Mouse (Mus musculus): ENCODE data around the gene Ctnnd2. TPM values are rescaled to one million over a fixed set of nuclear protein-coding genes. Genes with fewer than 3 reads are reported as not detected.

Gene Ctnnd2
- polyA plus RNA-seq, 1 experiment = 87.7 TPM

DNA sequence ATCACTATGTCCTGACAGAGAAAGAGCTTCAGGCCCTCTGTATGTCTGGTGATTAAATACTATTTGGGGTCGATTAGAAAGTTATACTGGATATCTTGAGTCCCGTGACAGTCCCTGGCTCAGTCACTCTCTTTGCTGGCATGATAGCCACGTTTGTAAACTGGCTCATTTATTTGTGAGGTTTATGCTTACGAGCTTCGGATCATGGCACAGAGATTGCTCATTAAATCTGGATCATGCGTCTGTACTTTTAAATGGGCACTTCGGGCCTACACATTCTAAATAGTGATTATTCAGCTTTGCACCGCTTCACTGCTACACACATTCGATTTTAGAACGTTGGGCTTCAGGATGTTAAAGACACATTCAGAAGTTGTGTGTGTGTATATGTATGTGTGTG, 96.4 kb downstream of the Ctnnd2 start:
- Histone ChIP-seq H3K4me3 (replicated peaks; ENCODE audit: insufficient read depth, low read depth, low read length) (no peak overlapping the region), H3K27me3 (ENCODE audit: control insufficient read depth, insufficient read depth, low read length) (no peaks in the 10 kb centered on the region), H3K27ac (ENCODE audit: insufficient read depth, low read length) (no peak overlapping the region), H3K4me1 (ENCODE audit: control insufficient read depth, insufficient read depth, low read length) (peaks cover 5% of the 10 kb centered on the region; the same call in 1 of the 2 replicates)
- 80% methylated on average over 10 of the region's 10 CpGs for WGBS
- TF ChIP-seq CTCF (IDR thresholded peaks at IDR 0.05; ENCODE audit: borderline replicate concordance, insufficient read depth, low read depth, low read length) = no peak
- no peak for TF ChIP-seq POLR2A (IDR thresholded peaks at IDR 0.05; ENCODE audit: borderline replicate concordance, insufficient read depth, low read length)
- DNase-seq = no peak

- H3K27me3 ChIP-seq (ENCODE audit: control insufficient read depth, insufficient read depth, low read length) = no peaks in the 10 kb centered on the region
- H3K4me1 ChIP-seq (ENCODE audit: control insufficient read depth, insufficient read depth, low read length) = peaks cover 10% of the 10 kb centered on the region; the same call in 1 of the 2 replicates
- WGBS = 24% methylated on average over 8 of the region's 8 CpGs
- H3K4me3 ChIP-seq (replicated peaks; ENCODE audit: insufficient read depth, low read depth, low read length) = no peak overlapping the region
- H3K27ac ChIP-seq (ENCODE audit: insufficient read depth, low read length) = no peak overlapping the region
- DNase-seq = peak in 1 of 2 experiments; percentile 21
- no peak for TF ChIP-seq CTCF (IDR thresholded peaks at IDR 0.05; ENCODE audit: borderline replicate concordance, insufficient read depth, low read depth, low read length)
Measured at GRCm38 (mm10) chr15:30271141-30271572, 98.8 kb downstream of the Ctnnd2 start.

DNA sequence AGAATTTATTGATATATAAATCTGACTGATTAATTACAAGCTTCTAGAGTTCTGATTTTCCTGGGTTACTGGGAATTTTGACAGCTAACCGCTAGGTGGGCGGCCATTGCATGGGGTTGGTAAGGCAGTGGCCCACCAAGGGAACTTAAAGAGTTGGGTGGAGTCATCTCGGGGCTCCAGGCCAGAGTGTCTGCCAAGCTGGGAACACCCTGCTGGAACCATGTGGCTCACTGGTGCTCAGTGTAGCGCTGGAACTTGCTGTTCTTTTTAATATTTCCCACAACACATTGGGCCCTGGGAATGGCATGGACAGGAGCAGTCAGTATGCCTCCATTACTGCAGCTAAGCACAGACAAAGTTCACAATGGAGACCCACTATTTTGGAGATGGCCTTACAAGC, 99.9 kb downstream of the Ctnnd2 start:
- DNase-seq = peak in 1 of 2 experiments; percentile 43
- WGBS = 56% methylated on average over 4 of the region's 4 CpGs
- TF ChIP-seq POLR2A (IDR thresholded peaks at IDR 0.05; ENCODE audit: borderline replicate concordance, insufficient read depth, low read length) (no peak), CTCF (IDR thresholded peaks at IDR 0.05; ENCODE audit: borderline replicate concordance, insufficient read depth, low read depth, low read length) (no peak)
- no peak overlapping the region for H3K27ac ChIP-seq (ENCODE audit: insufficient read depth, low read length)
- peaks cover 10% of the 10 kb centered on the region; the same call in 1 of the 2 replicates for H3K4me1 ChIP-seq (ENCODE audit: control insufficient read depth, insufficient read depth, low read length)
- H3K27me3 ChIP-seq (ENCODE audit: control insufficient read depth, insufficient read depth, low read length) = no peaks in the 10 kb centered on the region
- no peak overlapping the region for H3K4me3 ChIP-seq (replicated peaks; ENCODE audit: insufficient read depth, low read depth, low read length)

- no peaks in the 10 kb centered on the region for H3K27me3 ChIP-seq (ENCODE audit: control insufficient read depth, insufficient read depth, low read length)
- H3K4me1 ChIP-seq (ENCODE audit: control insufficient read depth, insufficient read depth, low read length) = peaks cover 8% of the 10 kb centered on the region; the same call in 1 of the 2 replicates
- no peak overlapping the region for H3K4me3 ChIP-seq (replicated peaks; ENCODE audit: insufficient read depth, low read depth, low read length)
- TF ChIP-seq POLR2A (IDR thresholded peaks at IDR 0.05; ENCODE audit: borderline replicate concordance, insufficient read depth, low read length) (no peak), CTCF (IDR thresholded peaks at IDR 0.05; ENCODE audit: borderline replicate concordance, insufficient read depth, low read depth, low read length) (no peak)
- WGBS = 34% methylated on average over 5 of the region's 5 CpGs
- no peak for DNase-seq
- H3K27ac ChIP-seq (ENCODE audit: insufficient read depth, low read length) = no peak overlapping the region
Measured at GRCm38 (mm10) chr15:30275721-30276120, 103.3 kb downstream of the Ctnnd2 start.

GRCm38 (mm10) chr15:30276691-30277090, 104.3 kb downstream of the Ctnnd2 start:
- TF ChIP-seq POLR2A (IDR thresholded peaks at IDR 0.05; ENCODE audit: borderline replicate concordance, insufficient read depth, low read length) = no peak
- TF ChIP-seq CTCF (IDR thresholded peaks at IDR 0.05; ENCODE audit: borderline replicate concordance, insufficient read depth, low read depth, low read length) = no peak
- no peak overlapping the region for H3K27ac ChIP-seq (ENCODE audit: insufficient read depth, low read length)
- WGBS = 42% methylated on average over 4 of the region's 4 CpGs
- DNase-seq = peak in 1 of 2 experiments; percentile 67
- no peak overlapping the region for H3K4me3 ChIP-seq (replicated peaks; ENCODE audit: insufficient read depth, low read depth, low read length)
- peaks cover 5% of the 10 kb centered on the region; the same call in 1 of the 2 replicates for H3K4me1 ChIP-seq (ENCODE audit: control insufficient read depth, insufficient read depth, low read length)
- H3K27me3 ChIP-seq (ENCODE audit: control insufficient read depth, insufficient read depth, low read length) = no peaks in the 10 kb centered on the region

DNA sequence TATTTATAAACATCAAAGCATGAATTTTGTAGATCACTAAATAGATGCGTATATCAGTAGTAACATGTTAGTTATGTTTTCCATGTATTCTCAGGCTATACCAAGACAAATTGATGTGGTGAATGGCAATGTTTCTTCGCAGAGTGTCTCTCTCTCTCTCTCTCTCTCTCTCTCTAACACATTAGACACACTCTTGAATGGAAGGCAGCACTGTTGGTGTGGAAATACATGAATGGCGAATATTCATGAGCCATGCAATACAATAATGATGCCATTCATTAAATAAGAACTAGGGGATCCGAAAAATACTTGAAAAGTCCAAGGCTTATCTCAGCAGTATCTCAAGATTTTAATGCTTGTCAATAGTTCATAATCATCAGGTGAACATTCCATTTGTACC, 106.2 kb downstream of the Ctnnd2 start:
- Histone ChIP-seq H3K4me1 (ENCODE audit: control insufficient read depth, insufficient read depth, low read length) (peaks cover 5% of the 10 kb centered on the region; the same call in 1 of the 2 replicates), H3K4me3 (replicated peaks; ENCODE audit: insufficient read depth, low read depth, low read length) (no peak overlapping the region), H3K27me3 (ENCODE audit: control insufficient read depth, insufficient read depth, low read length) (no peaks in the 10 kb centered on the region), H3K27ac (ENCODE audit: insufficient read depth, low read length) (no peak overlapping the region)
- TF ChIP-seq POLR2A (IDR thresholded peaks at IDR 0.05; ENCODE audit: borderline replicate concordance, insufficient read depth, low read length) (no peak), CTCF (IDR thresholded peaks at IDR 0.05; ENCODE audit: borderline replicate concordance, insufficient read depth, low read depth, low read length) (no peak)
- 70% methylated on average over 4 of the region's 4 CpGs for WGBS
- DNase-seq = no peak

DNA sequence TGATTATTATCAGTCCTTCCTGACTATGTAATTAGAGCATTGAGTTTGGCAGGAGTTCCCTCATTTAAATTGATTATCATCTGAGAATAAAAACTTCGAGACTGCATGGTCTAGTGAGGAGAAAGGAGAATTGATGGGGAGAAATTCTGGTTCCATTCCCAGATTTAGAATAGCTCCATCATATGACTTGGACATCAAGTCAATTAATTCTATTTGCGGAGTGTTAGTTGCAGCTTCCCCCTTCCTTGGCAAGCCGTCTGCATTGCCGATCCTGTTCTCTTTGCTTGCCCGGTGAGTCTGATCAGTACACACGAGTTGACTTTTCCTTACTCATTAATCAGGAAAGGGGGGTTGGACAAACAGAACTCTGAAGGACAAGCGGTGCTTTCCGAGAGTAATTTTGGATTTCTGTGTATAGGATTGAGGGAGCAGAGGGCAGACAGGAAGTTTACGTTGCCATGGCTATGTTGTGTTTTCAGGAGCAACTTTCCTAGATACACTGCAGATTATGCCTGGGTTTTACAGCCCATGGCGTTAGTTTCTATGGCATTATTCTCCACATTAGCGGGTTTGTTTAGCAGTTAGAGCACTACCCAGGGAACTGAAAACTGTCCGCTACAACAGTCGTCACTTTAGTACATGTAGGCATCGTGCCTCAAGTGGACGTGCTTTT, 113.3 kb downstream of the Ctnnd2 start:
- peak overlapping the region; percentile 51 for H3K4me3 ChIP-seq (replicated peaks; ENCODE audit: insufficient read depth, low read depth, low read length)

GRCm38 (mm10) chr15:30286245-30286642, 113.9 kb downstream of the Ctnnd2 start:
- TF ChIP-seq CTCF (IDR thresholded peaks at IDR 0.05; ENCODE audit: borderline replicate concordance, insufficient read depth, low read depth, low read length) = no peak
- TF ChIP-seq POLR2A (IDR thresholded peaks at IDR 0.05; ENCODE audit: borderline replicate concordance, insufficient read depth, low read length) = no peak
- peak; percentile 76 to 84 for DNase-seq
- Histone ChIP-seq H3K27ac (ENCODE audit: insufficient read depth, low read length) (peak overlapping the region; percentile 33), H3K4me3 (replicated peaks; ENCODE audit: insufficient read depth, low read depth, low read length) (peak overlapping the region; percentile 51), H3K4me1 (ENCODE audit: control insufficient read depth, insufficient read depth, low read length) (peaks cover 4% of the 10 kb centered on the region; the same call in 1 of the 2 replicates), H3K27me3 (ENCODE audit: control insufficient read depth, insufficient read depth, low read length) (no peaks in the 10 kb centered on the region)
- 5% methylated on average over 7 of the region's 7 CpGs for WGBS

More for the DNA sequence above, 113.3 kb downstream of the Ctnnd2 start:
- Histone ChIP-seq H3K27ac (ENCODE audit: insufficient read depth, low read length) (peak overlapping the region; percentile 33), H3K27me3 (ENCODE audit: control insufficient read depth, insufficient read depth, low read length) (no peaks in the 10 kb centered on the region), H3K4me1 (ENCODE audit: control insufficient read depth, insufficient read depth, low read length) (peaks cover 4% of the 10 kb centered on the region; the same call in 1 of the 2 replicates)
- 6% methylated on average over 15 of the region's 15 CpGs for whole genome bisulfite sequencing
- TF ChIP-seq CTCF (IDR thresholded peaks at IDR 0.05; ENCODE audit: borderline replicate concordance, insufficient read depth, low read depth, low read length) (no peak), POLR2A (IDR thresholded peaks at IDR 0.05; ENCODE audit: borderline replicate concordance, insufficient read depth, low read length) (no peak)
- DNase-seq = peak; percentile 57 to 75

All from cerebellum, adult 2 months (tissue).